Mouse (Mus musculus) granulocyte monocyte progenitor cell, adult 5-6 weeks (primary cell): ENCODE measurements around the gene Zzz3. TPM values are rescaled to one million over a fixed set of nuclear protein-coding genes. Genes with fewer than 3 reads are reported as not detected.
A peak's percentile ranks its signal among the peaks of the same experiment; 100 is the strongest.

Source experiments
- ATAC-seq: replicated peaks from 2 replicates; pipeline ENCODE4 v1.8.0; 2016; ENCODE audit warnings: mild to moderate bottlenecking, moderate TSS enrichment, inconsistent platforms; ENCODE audit not compliant: poor library complexity, severe bottlenecking
- total RNA-seq, 2 experiments: library from RNA; stranded (forward) in 1 of 2; stranded (reverse) in 1 of 2; fragments of 200-712, 200-1000 nt in 1 of 2; fragments of >200 nt in 1 of 2; fragmentation: Nextera tagmentation in 1 of 2; gene quantifications; 2 replicates each; pipeline ENCODE4 v1.2.3; 2014 to 2017

Gene Zzz3
- total RNA-seq, 2 experiments from 2014 or later: 47.2 to 58.4 TPM

DNA sequence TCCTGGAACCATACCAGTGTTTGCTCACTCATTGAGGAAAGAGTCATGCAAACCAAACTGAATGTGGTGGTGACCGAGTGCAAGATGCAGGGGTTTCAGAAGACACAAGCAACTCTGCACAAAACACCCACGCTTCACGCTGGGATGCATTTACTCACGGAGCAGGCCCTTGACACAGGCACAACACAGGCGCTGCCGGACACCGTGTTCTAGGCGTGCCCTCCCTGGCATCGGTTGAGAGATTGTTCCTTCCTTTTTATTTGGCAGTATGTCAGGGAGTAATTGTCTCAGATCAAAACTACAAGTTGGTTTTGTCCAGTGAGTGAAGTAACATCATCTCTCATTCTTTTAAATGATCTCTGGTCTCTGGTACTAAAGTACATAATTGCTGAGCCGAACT, 67.6 kb downstream of the Zzz3 start:
- no peak for ATAC-seq

DNA sequence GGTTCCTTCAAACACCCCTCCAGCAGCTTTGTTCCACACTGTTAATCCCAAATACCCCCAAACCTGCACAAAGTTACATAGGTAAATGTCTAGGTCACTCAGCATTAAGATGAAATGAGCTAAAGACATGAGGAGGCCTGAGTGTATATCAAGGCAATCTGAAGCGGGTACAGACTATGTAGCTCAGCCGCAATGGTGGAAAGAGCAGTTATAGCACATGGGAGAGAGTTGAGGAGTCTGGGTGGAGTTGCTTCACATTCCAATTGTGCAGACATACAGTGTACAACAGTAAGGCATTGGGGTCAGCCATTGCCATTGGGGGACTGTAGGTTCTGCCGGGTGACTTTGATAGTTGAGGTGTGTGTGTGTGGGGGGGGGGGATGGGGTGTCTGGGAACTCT, 69.2 kb downstream of the Zzz3 start:
- no peak for ATAC-seq

DNA sequence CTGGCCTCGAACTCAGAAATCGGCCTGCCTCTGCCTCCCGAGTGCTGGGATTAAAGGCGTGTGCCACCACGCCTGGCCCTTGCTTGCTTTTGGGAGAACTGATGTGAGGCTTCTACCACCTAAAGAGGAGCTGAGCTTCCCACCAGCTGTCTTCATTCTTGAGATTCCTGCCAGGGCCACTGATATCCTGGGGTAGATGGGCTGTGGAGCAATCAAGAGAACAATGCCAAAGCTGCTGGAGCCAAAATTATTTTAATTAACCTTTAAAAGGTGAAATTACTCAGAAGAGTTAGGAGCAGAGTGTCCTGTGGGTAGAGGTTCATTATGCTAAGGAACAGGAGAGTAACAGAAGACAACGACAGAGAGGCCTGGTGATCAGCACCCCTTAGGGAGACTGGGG, 70.1 kb downstream of the Zzz3 start:
- no peak for ATAC-seq

DNA sequence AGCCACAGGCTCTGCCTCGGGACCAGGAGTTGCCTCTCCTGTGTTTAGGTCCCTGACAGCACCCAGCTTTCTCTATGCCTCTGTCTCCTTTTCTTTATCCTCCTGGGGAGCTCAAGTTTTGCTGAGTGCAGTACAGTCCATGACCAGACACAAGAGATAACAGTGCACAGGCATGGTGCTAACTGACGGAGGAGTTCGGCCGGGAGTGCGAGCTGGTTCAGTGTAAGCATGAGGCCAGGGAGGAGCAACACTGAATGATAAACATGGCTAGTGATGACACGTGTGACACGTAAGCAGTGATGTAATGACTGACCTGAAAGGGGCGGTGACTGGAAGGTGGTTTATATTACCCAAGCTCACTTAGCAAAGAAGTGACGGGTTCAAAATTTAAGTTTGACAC, 71.6 kb downstream of the Zzz3 start:
- 0 out of 2 replicates have a peak, but pooled peaks have one; percentile 1 for ATAC-seq

DNA sequence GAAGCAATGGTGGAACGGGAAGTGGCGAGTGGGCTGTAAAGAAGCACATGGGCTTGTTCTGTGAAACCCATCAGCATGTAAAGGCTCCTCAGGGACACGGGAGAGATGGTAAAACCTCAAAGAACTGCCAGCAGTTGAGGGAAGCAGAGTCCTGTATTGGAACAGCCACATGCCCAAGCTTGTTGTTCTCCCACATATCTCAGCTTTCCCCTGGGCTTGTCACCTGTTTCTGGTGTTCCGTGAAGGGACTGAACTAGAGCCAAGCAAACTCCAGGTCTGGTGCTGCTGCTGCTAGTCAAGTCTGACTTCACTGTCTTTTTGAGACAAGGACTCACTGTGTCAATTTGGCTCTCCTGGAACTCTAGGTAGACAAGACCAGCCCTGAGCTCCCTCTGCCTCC, 72.0 kb downstream of the Zzz3 start:
- no peak for ATAC-seq

DNA sequence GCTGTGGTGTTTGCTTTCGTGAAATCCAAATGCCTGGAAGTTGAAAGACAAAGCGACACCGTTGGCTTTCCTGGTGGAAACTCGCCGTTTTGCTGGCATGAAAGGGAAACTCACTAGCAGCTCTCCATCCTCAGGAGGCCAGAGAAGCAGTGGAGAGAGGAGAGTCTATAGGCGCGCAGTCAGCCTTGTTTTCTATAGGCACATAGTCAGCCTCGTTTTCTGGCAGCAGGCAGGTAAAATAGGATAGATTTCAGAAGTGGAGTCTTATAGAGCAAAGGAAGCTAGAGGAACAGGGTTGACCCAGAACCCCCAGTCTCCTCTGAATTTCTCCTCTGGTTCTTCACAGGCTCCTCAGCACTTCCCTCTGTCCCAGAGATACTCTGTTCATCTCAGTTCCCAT, 72.8 kb downstream of the Zzz3 start:
- ATAC-seq: no peak

DNA sequence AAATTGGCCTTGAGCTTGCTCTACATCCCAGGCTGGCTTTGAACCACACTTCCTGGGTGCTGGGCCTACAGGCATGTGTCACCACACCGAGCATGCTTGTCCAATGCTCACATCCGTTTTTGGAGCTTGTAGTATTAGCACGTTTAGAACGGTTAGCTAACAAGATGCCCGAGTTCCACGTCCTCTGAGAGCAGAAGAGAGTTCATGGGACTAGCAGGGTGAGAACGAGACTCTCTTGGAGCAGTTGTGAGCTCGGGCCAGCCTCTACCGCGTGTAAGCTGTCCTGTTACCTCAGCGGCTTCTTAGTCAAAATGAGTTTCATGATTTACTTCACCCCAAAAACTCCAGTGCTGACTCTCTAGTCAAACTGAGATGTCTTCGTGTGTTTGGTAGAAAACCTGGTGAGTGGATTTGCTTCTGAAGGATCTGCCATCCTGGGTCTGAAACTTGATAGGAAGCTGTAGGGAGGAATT, 73.3 kb downstream of the Zzz3 start:
- ATAC-seq: no peak

DNA sequence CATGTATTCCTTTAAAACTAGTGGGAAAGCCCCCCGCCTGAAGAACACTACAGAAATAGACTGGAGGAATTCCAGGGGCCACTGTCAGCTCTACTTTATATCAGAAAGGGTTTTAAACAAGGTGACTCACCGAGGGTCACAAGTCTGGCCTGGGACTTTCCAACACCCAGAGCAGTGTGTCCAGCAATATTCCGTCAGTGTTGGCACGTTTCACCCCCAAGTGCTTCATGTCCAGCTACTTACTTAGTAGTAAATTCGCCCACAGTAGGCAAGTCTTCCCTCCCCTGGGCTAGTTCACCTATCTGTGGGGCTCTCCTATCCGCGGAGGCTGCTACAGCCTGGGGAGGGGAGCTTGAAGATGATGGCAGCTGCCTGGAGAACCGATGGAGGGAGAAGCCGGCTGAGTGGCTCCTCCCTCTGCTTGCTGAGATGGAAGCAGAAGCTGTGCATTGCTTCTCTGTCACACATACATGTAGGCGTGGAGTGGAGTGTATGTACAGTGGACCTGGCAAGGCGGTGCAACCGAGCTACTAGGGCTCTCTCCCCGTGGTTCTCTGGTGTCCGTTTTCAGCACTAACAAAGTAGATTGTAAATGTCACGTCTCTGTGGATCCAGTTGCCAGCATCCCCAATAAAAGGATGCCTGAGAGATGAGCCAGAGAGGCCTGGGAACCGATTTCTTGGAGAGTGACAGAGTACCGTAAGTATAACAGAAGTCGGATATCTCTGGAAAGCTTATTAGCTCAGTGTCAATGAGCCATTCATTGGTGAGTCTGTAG, 74.3 kb downstream of the Zzz3 start:
- no peak for ATAC-seq

DNA sequence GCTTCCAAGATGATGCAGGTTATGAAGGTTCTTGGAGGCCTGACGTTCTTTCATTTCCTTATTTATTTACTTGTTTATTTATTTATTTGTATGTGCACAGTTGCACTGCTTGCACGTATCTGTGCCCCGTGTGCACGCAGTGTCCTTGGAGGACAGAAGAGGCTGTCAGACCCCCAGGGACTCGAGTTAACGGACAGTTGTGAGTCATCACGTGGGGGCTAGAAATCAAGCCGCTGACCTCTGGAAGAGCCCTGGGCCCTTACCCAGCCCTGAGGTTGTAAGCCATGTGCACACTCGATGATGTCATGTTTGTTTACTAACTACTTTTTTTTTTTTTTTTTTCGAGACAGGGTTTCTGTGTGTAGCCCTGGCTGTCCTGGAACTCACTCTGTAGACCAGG, 75.1 kb downstream of the Zzz3 start:
- no peak for ATAC-seq

DNA sequence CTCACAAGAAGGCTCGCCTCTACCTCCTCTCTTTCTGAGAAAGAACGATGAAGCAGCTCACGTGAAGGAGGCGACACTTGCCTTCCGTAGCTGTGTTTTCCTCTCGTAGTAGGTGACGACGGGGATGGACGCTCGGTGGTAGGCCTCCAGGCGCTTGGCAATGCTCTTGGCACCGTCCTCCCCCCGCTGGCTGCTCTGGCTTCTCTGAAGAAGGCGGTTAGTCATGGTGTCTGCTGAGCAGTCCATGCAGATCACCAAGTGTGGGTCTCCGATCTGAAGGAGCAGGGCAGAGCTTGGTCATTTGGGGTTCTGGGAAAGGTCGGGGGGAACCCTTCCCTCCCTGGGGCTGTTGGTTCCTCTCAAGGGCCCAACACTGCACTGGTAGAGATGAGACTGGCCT, 77.4 kb downstream of the Zzz3 start:
- ATAC-seq: no peak

DNA sequence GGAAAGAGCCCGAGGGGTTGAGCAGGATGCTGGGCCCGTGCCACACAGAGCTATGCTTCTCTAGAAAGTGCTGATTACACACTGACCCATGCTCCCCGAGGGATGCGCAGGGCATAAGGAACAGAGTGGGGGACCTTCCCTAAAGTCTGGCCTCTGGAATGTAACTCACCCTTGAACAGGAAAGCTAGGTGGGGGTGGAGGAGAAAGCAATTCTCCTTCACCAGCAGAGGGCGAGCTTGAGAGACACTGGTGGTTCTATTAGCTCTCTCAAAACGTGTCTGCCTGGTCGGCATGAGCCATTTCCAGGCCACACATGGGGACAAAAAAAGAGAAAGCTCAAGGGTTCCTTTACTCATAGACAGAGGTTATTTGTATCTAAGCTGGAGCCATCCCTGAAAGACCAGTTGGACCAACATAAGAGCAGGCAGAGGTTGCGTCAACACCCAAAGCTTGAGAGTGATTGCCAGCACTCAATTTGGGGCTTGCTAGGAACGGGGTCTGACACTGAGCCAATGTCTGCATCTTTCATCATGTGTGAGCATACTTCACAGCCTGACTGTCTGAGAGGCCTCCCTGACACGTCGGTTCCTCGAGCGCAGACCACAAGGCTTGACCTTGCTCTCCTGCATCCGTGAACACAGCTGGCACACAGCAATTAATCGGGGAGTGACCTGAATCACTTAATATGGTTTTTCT, 79.5 kb downstream of the Zzz3 start:
- ATAC-seq: peak; percentile 32

DNA sequence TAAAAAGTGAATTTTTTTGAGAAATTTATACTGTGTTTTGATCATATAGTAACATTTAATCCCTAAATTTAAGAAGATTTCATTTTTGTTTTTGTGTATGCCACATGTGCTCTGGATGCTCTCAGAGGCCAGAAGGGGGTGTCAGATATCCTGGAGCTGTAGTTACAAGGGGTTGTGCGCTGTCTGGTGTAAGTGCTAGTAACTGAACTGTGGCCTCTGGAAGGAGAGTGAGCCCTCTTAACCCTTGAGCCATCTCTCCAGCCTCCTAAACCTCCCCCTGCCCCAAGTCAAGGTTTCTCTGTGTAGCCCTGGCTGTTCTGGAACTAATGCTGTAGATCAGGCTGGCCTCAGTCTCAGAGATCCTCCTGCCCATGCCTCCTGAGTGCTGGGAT, 80.0 kb downstream of the Zzz3 start:
- ATAC-seq: no peak

DNA sequence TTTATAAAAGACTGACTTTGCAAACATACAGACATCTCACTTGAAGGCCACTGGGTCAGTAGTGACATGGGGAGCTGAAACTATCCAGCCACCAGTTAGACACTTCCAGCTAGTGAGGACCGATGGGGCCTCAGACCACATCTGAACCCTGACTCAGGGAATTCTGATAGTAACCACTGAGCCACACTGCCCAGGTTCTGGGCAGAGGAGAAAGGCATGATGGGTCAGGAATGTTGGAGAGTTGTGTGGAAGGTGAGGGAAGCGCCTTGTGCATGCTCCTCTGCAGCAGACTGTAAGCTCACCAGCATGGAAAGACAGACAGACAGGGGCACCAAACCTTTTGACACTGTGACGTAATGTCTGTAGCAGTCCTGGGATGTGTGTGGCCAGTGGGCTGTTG, 80.6 kb downstream of the Zzz3 start:
- no peak for ATAC-seq

DNA sequence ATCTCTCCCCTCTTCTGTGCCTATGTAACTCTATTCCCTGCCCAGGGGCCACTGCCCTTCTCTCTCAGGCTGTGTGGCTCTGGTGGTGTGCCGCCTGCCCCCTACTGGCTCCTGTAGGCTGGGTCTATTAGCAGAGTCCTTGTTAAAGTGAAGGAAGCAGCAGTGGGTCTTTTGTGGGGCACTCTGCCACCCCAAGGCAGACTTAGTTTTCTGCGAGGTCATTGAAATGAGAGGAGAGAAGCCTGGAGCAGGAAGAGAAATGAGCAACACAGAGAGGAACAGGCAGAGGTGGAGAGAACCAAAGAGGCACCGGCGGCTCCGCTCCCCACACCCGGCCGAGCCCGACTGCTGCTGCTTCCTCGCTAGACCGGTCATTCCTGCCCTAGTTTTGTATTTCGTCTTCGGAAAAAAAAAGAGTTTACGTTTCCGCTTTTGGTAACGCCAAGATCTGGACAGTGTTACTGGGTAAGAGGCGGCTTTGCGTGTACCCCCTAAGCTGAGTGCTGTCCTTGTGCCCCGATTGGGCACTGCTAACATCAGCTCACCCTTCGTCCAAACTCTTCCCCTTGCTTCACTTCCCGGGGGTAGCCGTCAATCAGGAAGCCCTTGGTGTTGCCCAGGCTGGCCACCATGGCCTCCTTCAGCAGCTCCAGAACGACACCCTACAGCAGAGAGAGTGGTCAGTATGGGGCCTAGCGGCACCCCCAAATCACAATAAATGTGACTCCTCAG, 82.7 kb downstream of the Zzz3 start:
- ATAC-seq: peak; percentile 66

DNA sequence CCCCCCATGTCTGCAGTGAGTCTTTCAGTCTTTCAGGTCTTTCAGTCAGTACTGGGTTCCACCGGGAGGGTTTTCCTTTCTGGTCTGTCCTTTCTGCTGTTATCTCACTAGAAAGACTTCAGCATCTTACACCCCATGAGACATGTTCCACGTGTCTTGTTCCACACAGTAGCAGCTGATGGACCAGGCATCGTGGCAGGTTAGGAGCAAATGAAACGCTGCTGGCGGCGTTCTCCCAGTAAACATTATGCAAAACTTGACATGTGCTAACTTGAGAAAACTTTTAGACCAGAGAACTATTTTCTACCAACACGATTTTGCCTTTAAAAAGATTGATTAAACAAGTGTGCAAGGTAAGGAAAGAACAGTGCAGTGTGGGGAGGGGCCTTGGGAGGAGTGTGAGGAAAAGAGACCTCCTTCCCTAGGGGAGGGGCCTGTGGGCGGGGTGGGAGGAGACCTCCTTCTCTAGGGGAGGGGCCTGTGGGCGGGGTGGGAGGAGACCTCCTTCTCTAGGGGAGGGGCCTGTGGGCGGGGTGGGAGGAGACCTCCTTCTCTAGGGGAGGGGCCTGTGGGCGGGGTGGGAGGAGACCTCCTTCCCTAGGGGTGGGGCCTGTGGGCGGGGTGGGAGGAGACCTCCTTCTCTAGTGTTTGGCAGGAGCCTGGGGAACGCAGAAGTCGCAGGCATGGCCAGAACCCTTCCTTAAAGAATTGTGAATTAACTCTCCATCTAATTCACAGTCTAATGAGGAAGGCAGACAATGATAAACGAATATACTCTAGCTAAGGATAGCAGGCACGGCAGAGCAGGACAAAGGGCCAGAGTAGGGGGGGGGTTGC, 83.5 kb downstream of the Zzz3 start:
- ATAC-seq: peak; percentile 52

DNA sequence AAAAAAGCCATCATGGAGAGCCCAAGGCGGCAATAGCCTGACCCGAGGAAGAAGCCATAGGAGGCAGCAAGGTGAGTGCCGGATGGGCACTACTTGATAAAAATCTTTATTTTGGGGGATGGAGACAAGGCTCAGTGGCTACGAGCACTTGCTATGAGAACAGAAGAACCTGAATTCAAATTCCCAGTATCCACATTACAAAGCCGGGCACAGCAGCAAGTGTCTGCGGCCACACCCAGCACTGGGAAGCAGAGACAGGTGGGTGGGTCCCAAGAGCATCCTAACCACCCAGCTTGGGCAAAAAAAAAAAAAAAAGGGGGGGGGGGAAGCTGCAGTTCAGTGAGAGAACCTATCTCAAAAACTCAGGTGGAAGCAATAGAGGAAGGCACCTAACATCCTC, 85.1 kb downstream of the Zzz3 start:
- no peak for ATAC-seq

DNA sequence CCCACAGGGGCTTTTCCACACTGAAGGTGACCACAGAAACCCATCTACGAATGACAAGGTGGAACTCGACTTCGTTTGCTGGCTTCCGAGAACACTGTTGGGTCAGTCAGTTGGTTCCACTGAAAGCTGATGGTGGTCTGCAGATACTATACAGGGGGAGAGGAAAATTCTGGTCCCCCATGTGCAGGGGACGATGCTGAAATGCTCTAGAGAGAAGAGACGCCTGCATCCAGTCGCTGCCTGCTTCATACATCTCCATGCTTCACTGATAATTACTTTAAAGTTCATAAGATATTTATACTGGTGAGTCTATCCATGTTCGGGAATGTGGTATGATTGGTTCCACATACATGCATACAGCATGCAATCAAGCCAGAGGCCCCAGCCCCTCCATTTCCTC, 86.9 kb downstream of the Zzz3 start:
- ATAC-seq: no peak

DNA sequence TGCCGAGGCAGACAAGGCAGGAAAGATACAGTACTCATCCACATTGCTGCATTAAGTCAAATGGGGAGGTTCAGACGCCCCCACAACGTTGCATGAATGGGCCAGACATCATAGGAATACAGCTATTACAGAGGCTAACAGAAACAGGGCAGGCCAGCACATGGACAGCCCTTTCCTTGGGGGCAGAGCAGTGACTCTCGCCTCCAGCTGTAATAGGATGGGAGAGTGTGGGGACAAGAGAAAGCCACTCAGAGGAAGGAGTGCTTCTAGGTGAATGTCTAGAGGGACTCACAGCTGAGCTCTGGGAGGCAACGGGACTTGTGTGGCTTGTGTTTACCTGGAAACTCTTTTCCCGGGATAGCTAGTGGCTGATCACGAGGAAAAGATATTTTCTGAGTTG, 88.5 kb downstream of the Zzz3 start:
- ATAC-seq: no peak

DNA sequence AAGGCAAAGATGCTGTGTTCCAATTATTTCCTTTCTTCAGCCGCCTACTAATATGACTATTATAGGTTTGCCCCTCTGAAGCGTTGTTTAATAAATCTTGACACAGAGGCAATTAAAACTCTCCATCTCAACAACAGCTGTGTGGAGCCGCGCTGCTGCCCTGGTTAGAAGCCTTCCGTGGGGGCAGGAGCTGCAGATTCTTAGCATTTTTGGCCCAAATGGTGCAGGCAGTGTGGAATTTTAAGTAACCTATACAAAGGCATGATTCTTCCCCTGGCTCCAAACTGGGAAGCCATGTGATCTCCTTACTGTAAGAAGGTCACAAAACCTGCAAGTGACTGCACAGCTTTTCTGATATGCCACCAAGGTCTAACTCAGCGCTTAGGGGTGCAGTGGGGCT, 88.9 kb downstream of the Zzz3 start:
- ATAC-seq: no peak

DNA sequence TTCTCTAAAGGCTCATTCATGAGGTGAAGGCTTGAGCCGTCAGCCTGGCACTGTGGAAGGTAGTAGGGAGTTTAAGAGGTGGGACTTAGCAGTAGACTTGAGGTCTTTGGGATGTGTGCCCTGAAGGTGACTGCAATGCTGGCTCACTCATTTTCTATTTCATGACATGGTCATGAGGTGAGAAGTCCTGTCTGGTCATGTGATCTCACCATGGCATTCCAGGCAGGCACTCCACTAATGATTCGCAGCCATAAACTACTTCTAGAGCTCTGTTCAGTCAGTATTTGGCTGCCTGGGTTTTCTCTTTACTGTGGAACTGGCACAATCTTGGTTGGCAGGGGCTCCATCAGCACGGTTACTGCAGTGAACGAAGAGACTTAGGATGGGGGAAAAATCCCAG, 93.7 kb downstream of the Zzz3 start:
- no peak for ATAC-seq
